Mouse (Mus musculus) CD8-positive naive resting alpha-beta T cell, adult 2 months (primary cell): ENCODE results near the gene Prdm12.

Source experiments
- DNase-seq, 2 experiments: peaks; one replicate each; pipeline ENCODE4 v3.0.0; 2022; ENCODE audit warnings: low read depth in 2 of 2, low spot score in 2 of 2

The Prdm12 gene

GRCm38 (mm10) chr2:31639901-31640608, at the start of gene Prdm12:
TSS of gene Prdm12 (plus strand) at chr2:31640037.
- no peak for DNase-seq

DNA sequence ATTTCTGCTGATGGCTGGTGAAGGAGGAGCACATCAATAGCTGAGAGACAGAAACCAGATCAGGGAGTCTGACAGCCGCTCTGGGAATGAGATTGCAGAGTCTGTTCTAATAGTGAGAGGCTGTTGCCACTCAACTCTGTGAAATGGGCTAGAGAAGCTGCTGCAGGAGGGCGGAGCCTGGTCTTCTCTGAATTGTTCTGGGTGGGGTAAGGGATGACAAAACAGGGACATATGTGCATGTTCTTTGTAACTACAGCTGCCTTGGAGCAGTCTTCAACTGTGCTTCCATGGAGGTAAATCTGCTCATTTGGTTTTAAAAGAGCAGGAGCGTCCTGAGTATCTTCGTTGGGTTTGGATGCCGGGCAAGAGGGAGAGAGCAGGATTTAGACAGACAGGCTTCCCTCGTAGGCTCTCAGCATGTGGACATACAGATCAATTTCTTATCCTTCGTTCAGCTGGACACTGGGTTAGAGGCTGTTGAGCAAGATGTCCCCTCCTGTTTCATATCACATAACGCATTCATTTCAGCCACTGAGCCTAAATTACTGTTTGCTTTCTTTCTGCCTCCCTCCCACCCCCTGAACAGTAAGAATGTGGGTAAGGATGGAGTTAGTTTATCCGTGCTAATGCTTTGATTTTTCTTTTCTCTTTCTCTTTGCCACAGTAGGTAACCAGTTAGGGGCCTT, 47.9 kb upstream of the Prdm12 start:
- no peak for DNase-seq

DNA sequence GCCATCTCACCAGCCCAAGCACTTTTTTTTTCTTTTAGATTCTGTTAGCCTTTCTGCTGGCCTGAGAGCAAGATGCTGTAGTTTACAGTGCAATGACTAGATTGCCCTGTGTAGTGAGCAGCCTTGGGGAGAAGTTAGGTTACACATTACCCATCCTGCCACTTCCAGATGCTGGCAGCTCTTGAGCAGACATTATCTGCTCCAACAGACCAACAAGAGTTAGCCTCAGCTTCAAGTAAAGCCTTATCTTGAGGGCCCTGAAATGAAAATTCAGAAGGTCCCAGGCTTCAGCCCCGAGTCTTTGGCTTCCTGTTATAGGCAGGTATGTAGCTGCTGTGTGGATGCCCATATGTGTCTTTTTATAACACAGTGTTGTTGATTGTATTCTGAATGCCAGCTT, 32.3 kb upstream of the Prdm12 start:
- DNase-seq = no peak

- DNase-seq = no peak
Observed at GRCm38 (mm10) chr2:31609859-31610261, 30.0 kb upstream of the Prdm12 start.

GRCm38 (mm10) chr2:31610922-31611321, 28.9 kb upstream of the Prdm12 start:
- no peak for DNase-seq

- DNase-seq = no peak
Observed at GRCm38 (mm10) chr2:31611400-31611799, 28.4 kb upstream of the Prdm12 start.

DNA sequence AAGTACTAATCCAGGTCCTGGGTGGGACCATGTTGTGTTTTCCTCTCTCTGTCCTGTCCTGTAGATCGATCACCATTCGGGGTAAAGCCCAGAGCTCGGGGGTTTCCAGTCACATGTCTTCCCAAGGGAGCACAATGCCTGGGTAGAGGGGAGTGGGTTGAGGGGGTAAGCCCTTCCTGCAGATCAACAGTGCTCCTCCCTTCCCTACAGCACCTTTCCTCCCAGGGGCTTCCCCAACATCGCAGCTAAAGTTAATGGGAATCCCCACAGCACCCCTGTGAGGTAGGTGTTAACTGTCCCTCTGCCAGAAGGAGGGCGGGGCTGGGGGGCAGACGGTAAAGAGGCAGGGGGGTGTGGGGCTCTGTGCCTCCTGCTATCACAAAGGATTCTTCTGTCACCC, 27.2 kb upstream of the Prdm12 start:
- DNase-seq = no peak

DNA sequence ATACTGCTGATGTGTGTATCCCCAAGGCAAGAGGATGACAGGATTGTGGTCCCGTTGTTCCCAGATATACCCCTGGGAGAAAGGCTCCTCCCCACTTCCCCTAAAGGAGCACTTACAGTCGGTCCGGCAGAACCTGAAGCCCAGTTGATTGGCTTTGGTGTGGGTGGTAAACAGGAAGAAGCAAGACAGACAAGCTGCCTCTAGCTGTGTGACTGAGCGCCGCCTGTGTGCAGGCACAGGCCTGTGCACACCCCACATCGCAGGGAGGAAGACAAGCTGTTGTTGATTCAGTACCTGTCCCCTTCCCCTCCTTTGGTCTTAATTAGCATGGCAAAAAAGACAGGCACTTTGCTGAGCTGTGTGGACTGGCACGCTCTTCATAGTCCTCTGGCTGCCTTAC, 26.1 kb upstream of the Prdm12 start:
- no peak for DNase-seq

DNA sequence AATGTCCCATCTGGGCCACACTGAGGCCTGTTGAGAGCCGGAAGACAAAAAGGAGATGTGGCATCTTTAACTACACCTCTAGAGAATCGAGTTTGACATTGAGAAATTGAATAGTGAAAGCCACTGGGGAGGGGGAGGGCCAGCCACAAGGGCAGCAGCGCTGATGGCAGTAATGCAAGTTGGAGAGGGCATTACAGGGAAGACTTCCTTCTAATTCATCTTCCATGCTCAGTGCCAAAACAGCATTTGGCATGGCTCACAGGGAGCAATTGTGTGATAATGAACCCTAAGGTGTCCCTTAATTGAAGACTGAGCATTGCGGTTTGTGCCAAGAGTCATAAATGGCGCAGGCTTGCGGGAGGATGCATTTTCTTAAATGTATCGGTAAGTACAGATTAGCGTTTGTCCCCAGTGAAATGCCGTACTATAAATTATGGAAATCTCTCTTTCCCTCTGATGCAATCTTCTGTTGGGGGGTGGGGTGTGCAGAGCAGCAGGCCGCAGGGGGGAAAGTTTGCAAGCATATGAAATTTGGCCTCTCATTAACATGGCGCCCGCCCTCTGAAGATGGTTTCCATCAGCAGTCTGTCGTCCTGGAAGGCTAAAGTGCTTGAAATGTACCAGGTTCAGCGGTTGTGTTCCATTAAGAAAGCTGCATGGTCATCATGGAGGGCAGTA, 21.2 kb upstream of the Prdm12 start:
- DNase-seq = no peak

DNA sequence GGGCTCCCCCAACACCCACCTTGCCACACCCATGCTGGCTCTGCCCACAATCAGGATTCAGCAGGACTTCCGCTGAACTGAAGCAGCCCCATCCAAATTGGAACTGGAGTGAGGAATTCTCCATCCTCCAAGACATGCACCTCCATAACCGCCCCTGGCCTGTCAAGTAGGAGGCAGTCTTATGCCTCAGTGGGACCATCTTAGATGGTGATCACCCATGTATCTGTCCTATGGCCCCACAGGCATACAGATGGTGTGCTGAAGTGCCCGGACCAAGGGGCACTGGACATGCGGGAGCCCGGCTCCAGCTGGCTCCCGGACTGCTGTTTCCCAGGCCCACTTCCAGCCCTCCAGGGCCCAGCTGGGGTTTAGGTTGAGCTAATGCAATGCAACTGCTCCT, 20.6 kb upstream of the Prdm12 start:
- no peak for DNase-seq

- DNase-seq = no peak
Observed at GRCm38 (mm10) chr2:31633531-31633930, 6.3 kb upstream of the Prdm12 start.

GRCm38 (mm10) chr2:31635281-31636137, 4.3 kb upstream of the Prdm12 start:
- DNase-seq = no peak

GRCm38 (mm10) chr2:31636138-31636741, 3.6 kb upstream of the Prdm12 start:
- DNase-seq = no peak

- no peak for DNase-seq
Observed at GRCm38 (mm10) chr2:31636742-31637141, 3.1 kb upstream of the Prdm12 start.

- DNase-seq = no peak
Observed at GRCm38 (mm10) chr2:31637311-31637710, 2.5 kb upstream of the Prdm12 start.

DNA sequence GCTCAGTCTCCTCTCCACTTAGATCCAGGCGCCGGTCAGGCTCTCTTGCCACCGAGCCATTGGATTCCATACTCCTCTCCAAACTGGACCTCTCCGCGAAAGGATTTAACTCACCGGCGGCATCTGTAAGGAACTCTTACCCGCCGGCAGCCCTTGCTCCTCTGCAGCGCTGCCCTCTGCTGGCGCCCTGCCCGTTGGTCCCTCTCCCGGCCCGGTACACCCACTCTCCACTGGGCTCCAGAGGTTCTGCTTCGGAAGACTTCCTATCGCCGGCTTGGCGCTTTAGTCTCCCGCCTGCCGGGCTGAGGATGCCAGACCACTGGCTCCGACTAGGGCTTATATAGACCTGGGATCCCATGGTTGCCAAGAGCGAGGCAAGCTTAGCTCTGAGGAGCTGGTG, 2.0 kb upstream of the Prdm12 start:
- no peak for DNase-seq

GRCm38 (mm10) chr2:31638581-31639465, 1.0 kb upstream of the Prdm12 start:
- no peak for DNase-seq

DNA sequence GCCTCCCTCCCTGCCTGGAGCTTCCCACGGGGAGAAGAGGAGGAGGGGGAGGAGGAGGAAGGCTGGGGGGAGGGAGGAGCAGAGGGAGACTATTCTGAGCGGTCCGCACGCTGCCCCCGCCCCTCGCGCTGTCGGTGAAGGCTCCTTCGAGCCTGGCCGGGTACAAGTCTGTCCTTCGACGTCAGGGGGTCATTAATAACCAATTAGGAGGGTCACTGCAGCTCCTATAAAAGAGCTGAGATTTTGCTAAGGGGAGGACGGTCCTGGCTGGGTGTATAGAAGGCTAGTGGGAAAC, 424 bp upstream of the Prdm12 start:
- DNase-seq = no peak

GRCm38 (mm10) chr2:31640609-31641507, 1.0 kb downstream of the Prdm12 start:
- DNase-seq = no peak
